13 mouse cellular contexts compared by ENCODE assay signal in the genomic region with DNA sequence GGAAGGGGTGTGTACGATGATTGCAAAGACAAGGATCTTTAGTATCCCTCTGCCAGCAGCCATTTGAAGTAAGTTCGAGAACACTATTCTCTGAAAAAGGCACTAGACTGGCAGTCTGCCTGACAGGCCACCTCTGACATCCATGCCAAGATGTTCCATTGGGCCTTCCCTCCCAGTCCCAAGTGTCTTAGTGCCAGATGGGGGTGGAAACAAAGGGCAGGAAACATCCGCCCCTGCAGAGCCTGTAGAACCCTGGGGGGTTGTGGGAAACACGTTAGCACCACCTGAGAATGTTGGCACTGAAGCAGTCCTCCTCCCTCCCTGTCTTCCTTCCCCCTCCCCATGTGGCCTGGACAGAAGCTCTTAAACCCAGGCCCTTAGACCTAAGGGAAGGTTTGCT. TPM values are rescaled to one million over a fixed set of nuclear protein-coding genes. Genes with fewer than 3 reads are reported as not detected.
A peak's percentile ranks its signal among the peaks of the same experiment; 100 is the strongest.
DNase-seq lines count a peak whose midpoint lies in the region; ATAC-seq and TF ChIP-seq lines count a peak whose summit lies in the region.
"Had no signal": no experiment of that assay in that cellular context is flagged by ENCODE, and none has a peak within 500 bp of the region (broad histone marks: within the 10 kb centered on the region; RNA-seq: fewer than 3 reads in every experiment).

No protein-coding gene starts in this region.

- no peaks in the 10 kb centered on the region for H3K27me3 ChIP-seq in heart, adult 2 months (ENCODE audit: control insufficient read depth, insufficient read depth, low read length)
- no peaks in the 10 kb centered on the region for H3K27me3 ChIP-seq in heart, embryonic 11.5 days (ENCODE audit: control insufficient read depth, insufficient read depth, low read length)
- no peaks in the 10 kb centered on the region for H3K27me3 ChIP-seq in testis, adult 2 months (ENCODE audit: control insufficient read depth, insufficient read depth, low read length)
- no peaks in the 10 kb centered on the region for H3K27me3 ChIP-seq in kidney, embryonic 15.5 days
- H3K27me3 ChIP-seq in stomach, postnatal 0 days (ENCODE audit: control insufficient read depth, insufficient read depth, low read length) = no peaks in the 10 kb centered on the region
- H3K27me3 ChIP-seq in midbrain, embryonic 10.5 days (ENCODE audit: low read depth, poor library complexity, severe bottlenecking) = no peaks in the 10 kb centered on the region
- H3K27me3 ChIP-seq: CH12.LX; embryonic facial prominence, embryonic 13.5 days; liver, embryonic 15.5 days had no signal

- peaks cover 40% of the 10 kb centered on the region for H3K4me1 ChIP-seq in heart, adult 2 months (ENCODE audit: control insufficient read depth, insufficient read depth, low read length)
- H3K4me1 ChIP-seq in heart, embryonic 11.5 days (ENCODE audit: control insufficient read depth, insufficient read depth, low read length) = peaks cover 34% of the 10 kb centered on the region
- no peaks in the 10 kb centered on the region; the same call in 1 of the 2 replicates for H3K4me1 ChIP-seq in testis, adult 2 months (ENCODE audit: control insufficient read depth, insufficient read depth, low read length)
- peaks cover 65% of the 10 kb centered on the region for H3K4me1 ChIP-seq in kidney, embryonic 15.5 days
- peaks cover 3% of the 10 kb centered on the region; the same call in 1 of the 2 replicates for H3K4me1 ChIP-seq in stomach, postnatal 0 days (replicated peaks; ENCODE audit: control insufficient read depth, insufficient read depth)
- H3K4me1 ChIP-seq in midbrain, embryonic 10.5 days = peaks cover 14% of the 10 kb centered on the region

- peak; percentile 80; the same call in 1 of the 2 replicates for TF ChIP-seq EP300 in heart, adult 2 months (IDR thresholded peaks at IDR 0.05; ENCODE audit: insufficient read depth, low read depth, low read length)
- TF ChIP-seq EP300 in stomach, postnatal 0 days (optimal IDR thresholded peaks at IDR 0.05) = no peak

- H3K4me2 ChIP-seq in heart, embryonic 11.5 days = no peak overlapping the region
- no peak overlapping the region for H3K4me2 ChIP-seq in kidney, embryonic 15.5 days
- H3K4me2 ChIP-seq in stomach, postnatal 0 days (replicated peaks; ENCODE audit: low read depth) = no peak overlapping the region
- H3K4me2 ChIP-seq: embryonic facial prominence, embryonic 13.5 days; liver, embryonic 15.5 days had no signal

- H3K79me2 ChIP-seq in heart, adult 2 months (replicated peaks; ENCODE audit: control insufficient read depth, insufficient read depth, low read length) = no peaks in the 10 kb centered on the region

- intact Hi-C loops in heart, adult 2 months (cut with DNase I) = loop anchor here (2.0 kb wide), 1 partner anchor 20 kb away; no protein-coding TSS in a partner anchor
- intact Hi-C loops in left cerebral cortex, postnatal 4 days (cut with DNase I) = no loop called here

- WGBS in heart, adult 2 months = 34% methylated on average over 4 of the region's 4 CpGs
- 47% methylated on average over 4 of the region's 4 CpGs for WGBS in heart, embryonic 11.5 days (ENCODE audit: insufficient replicate concordance)
- 55% methylated on average over 4 of the region's 4 CpGs for WGBS in kidney, embryonic 15.5 days
- WGBS in stomach, postnatal 0 days = 45% methylated on average over 4 of the region's 4 CpGs
- 73% methylated on average over 4 of the region's 4 CpGs for WGBS in midbrain, embryonic 10.5 days

- no peaks in the 10 kb centered on the region for H3K9me3 ChIP-seq in heart, embryonic 11.5 days (replicated peaks; ENCODE audit: control insufficient read depth, low read length)
- no peaks in the 10 kb centered on the region for H3K9me3 ChIP-seq in kidney, embryonic 15.5 days (replicated peaks)
- no peaks in the 10 kb centered on the region for H3K9me3 ChIP-seq in stomach, postnatal 0 days (ENCODE audit: control insufficient read depth, low read length)
- H3K9me3 ChIP-seq in midbrain, embryonic 10.5 days (replicated peaks) = no peaks in the 10 kb centered on the region
- H3K9me3 ChIP-seq: embryonic facial prominence, embryonic 13.5 days; liver, embryonic 15.5 days had no signal

- TF ChIP-seq POLR2A in heart, adult 2 months (IDR thresholded peaks at IDR 0.05; ENCODE audit: insufficient read depth, low read depth, low read length) = 0 out of 2 replicates have a peak, but pooled peaks have one; percentile 15
- TF ChIP-seq POLR2A in testis, adult 2 months (IDR thresholded peaks at IDR 0.05; ENCODE audit: control insufficient read depth, low read depth, low read length) = no peak

- ATAC-seq in heart, embryonic 11.5 days (replicated peaks; ENCODE audit: insufficient number of reproducible peaks, low FRiP score, low TSS enrichment) = no peak
- no peak for ATAC-seq in kidney, embryonic 15.5 days (replicated peaks; ENCODE audit: low FRiP score)
- no peak for ATAC-seq in stomach, postnatal 0 days (ENCODE audit: low FRiP score, low TSS enrichment)

- no peak overlapping the region for H3K9ac ChIP-seq in heart, adult 2 months (ENCODE audit: low read depth, low read length)
- no peak overlapping the region for H3K9ac ChIP-seq in heart, embryonic 11.5 days (ENCODE audit: low read depth, low read length)
- no peak overlapping the region for H3K9ac ChIP-seq in kidney, embryonic 15.5 days
- H3K9ac ChIP-seq in stomach, postnatal 0 days (ENCODE audit: low read length) = no peak overlapping the region
- H3K9ac ChIP-seq: embryonic facial prominence, embryonic 13.5 days; liver, embryonic 15.5 days had no signal

- no peak overlapping the region for H3K4me3 ChIP-seq in heart, adult 2 months
- H3K4me3 ChIP-seq in heart, embryonic 11.5 days (ENCODE audit: low read depth, low read length) = no peak overlapping the region
- H3K4me3 ChIP-seq in testis, adult 2 months (ENCODE audit: control insufficient read depth, low read depth, low read length) = no peak overlapping the region
- no peak overlapping the region for H3K4me3 ChIP-seq in kidney, embryonic 15.5 days (replicated peaks)
- no peak overlapping the region for H3K4me3 ChIP-seq in stomach, postnatal 0 days (ENCODE audit: low read depth, low read length)
- no peak overlapping the region for H3K4me3 ChIP-seq in midbrain, embryonic 10.5 days
- H3K4me3 ChIP-seq: embryonic facial prominence, embryonic 13.5 days; liver, embryonic 15.5 days had no signal

- peak in 1 of 2 experiments; percentile 64 for DNase-seq in heart, adult 2 months
- DNase-seq in testis, postnatal 14 days (ENCODE audit: low spot score) = no peak
- DNase-seq in stomach, postnatal 0 days (ENCODE audit: low spot score) = no peak
- no peak for DNase-seq in midbrain, embryonic 10.5 days (ENCODE audit: low spot score)
- no peak for DNase-seq in left cerebral cortex, postnatal 4 days
- DNase-seq: right cerebral cortex, adult 18-20 months; thymus, postnatal 36 days had no signal

- H3K27ac ChIP-seq in heart, adult 2 months = peak overlapping the region; percentile 76
- H3K27ac ChIP-seq in heart, embryonic 11.5 days (ENCODE audit: low read depth, low read length) = no peak overlapping the region
- 0 out of 2 replicates have a peak overlapping the region, but pooled peaks have one; percentile 33 for H3K27ac ChIP-seq in testis, adult 2 months (ENCODE audit: control insufficient read depth, insufficient read depth, low read depth, low read length)
- H3K27ac ChIP-seq in kidney, embryonic 15.5 days = peak overlapping the region; percentile 81
- peak overlapping the region; percentile 81 for H3K27ac ChIP-seq in stomach, postnatal 0 days (replicated peaks)
- H3K27ac ChIP-seq in midbrain, embryonic 10.5 days (replicated peaks) = no peak overlapping the region
- H3K27ac ChIP-seq: embryonic facial prominence, embryonic 13.5 days; liver, embryonic 15.5 days had no signal

- peaks cover 2% of the 10 kb centered on the region for H3K36me3 ChIP-seq in heart, adult 2 months (ENCODE audit: control insufficient read depth, insufficient read depth, low read length)
- H3K36me3 ChIP-seq in heart, embryonic 11.5 days (ENCODE audit: control insufficient read depth, insufficient read depth, low read length) = peaks cover 14% of the 10 kb centered on the region
- no peaks in the 10 kb centered on the region; the same call in 1 of the 2 replicates for H3K36me3 ChIP-seq in testis, adult 2 months (ENCODE audit: control insufficient read depth, insufficient read depth, low read length)
- peaks cover 39% of the 10 kb centered on the region for H3K36me3 ChIP-seq in kidney, embryonic 15.5 days
- H3K36me3 ChIP-seq in stomach, postnatal 0 days (ENCODE audit: control insufficient read depth, insufficient read depth, low read length) = peaks cover 4% of the 10 kb centered on the region; the same call in 1 of the 2 replicates
- H3K36me3 ChIP-seq in midbrain, embryonic 10.5 days = peaks cover 71% of the 10 kb centered on the region

- TF ChIP-seq CTCF in heart, adult 2 months (IDR thresholded peaks at IDR 0.05) = no peak
- TF ChIP-seq CTCF in testis, adult 2 months (IDR thresholded peaks at IDR 0.05; ENCODE audit: control insufficient read depth, insufficient read depth, insufficient replicate concordance, low read depth, low read length) = no peak
- no peak for TF ChIP-seq CTCF in stomach, postnatal 0 days (IDR thresholded peaks at IDR 0.05; ENCODE audit: low read depth)

RNA-seq across cellular contexts. Expression of a gene that starts 12.3 kb away (rescaled TPM):
- total RNA-seq in heart, adult 2 months (2021) = 10 to 100 TPM; 12.6 to 13.6 TPM
- 15.5 and 19.6 TPM in 2 replicates for polyA plus RNA-seq in heart, adult 2 months (2012; rRNA removed)
- polyA plus RNA-seq in heart, embryonic 11.5 days (2014; fragmentation: Nextera tagmentation; extraction: Ambion mirVana) = 2.5 and 3.0 TPM in 2 replicates
- polyA plus RNA-seq in testis, adult 2 months (2012; rRNA removed) = 1.3 and 1.7 TPM in 2 replicates
- polyA plus RNA-seq in kidney, embryonic 15.5 days (2015; fragmentation: Nextera tagmentation; extraction: Ambion mirVana) = 24.3 and 25.9 TPM in 2 replicates
- polyA plus RNA-seq in stomach, postnatal 0 days (2015; fragmentation: Nextera tagmentation; extraction: Ambion mirVana) = 6.6 and 8.2 TPM in 2 replicates
- 0.32 and 0.57 TPM in 2 replicates for polyA plus RNA-seq in midbrain, embryonic 10.5 days (2016; fragmentation: Nextera tagmentation; extraction: Ambion mirVana)
- total RNA-seq in left cerebral cortex, postnatal 4 days (2021) = 1 to 10 TPM; 5.2 to 5.6 TPM

RNA-seq across cellular contexts. Expression of a gene that starts 21.6 kb away (rescaled TPM):
- 1 to 10 TPM; 5.7 to 6.1 TPM for total RNA-seq in heart, adult 2 months (2021)
- 11.1 and 16.7 TPM in 2 replicates for polyA plus RNA-seq in heart, adult 2 months (2012; rRNA removed)
- polyA plus RNA-seq in heart, embryonic 11.5 days (2014; fragmentation: Nextera tagmentation; extraction: Ambion mirVana) = 23.4 and 24.6 TPM in 2 replicates
- polyA plus RNA-seq in testis, adult 2 months (2012; rRNA removed) = 9.1 and 10.2 TPM in 2 replicates
- polyA plus RNA-seq in kidney, embryonic 15.5 days (2015; fragmentation: Nextera tagmentation; extraction: Ambion mirVana) = 25.3 and 27.0 TPM in 2 replicates
- polyA plus RNA-seq in stomach, postnatal 0 days (2015; fragmentation: Nextera tagmentation; extraction: Ambion mirVana) = 19.3 and 20.2 TPM in 2 replicates
- polyA plus RNA-seq in midbrain, embryonic 10.5 days (2016; fragmentation: Nextera tagmentation; extraction: Ambion mirVana) = 33.5 and 37.6 TPM in 2 replicates
- total RNA-seq in left cerebral cortex, postnatal 4 days (2021) = 10 to 100 TPM in 1 of 2 experiments, 1 to 10 TPM in 1; 9.2 to 11.2 TPM

RNA-seq across cellular contexts. Expression of a gene that starts 34.0 kb away (rescaled TPM):
- total RNA-seq in heart, adult 2 months (2021) = 10 to 100 TPM in 1 of 2 experiments, 1 to 10 TPM in 1; 8.5 to 11.6 TPM
- polyA plus RNA-seq in heart, adult 2 months (2012; rRNA removed) = 21.7 and 32.9 TPM in 2 replicates
- polyA plus RNA-seq in heart, embryonic 11.5 days (2014; fragmentation: Nextera tagmentation; extraction: Ambion mirVana) = 16.5 and 21.0 TPM in 2 replicates
- polyA plus RNA-seq in testis, adult 2 months (2012; rRNA removed) = 12.8 and 16.6 TPM in 2 replicates
- 24.6 and 26.3 TPM in 2 replicates for polyA plus RNA-seq in kidney, embryonic 15.5 days (2015; fragmentation: Nextera tagmentation; extraction: Ambion mirVana)
- polyA plus RNA-seq in stomach, postnatal 0 days (2015; fragmentation: Nextera tagmentation; extraction: Ambion mirVana) = 15.2 and 15.8 TPM in 2 replicates
- polyA plus RNA-seq in midbrain, embryonic 10.5 days (2016; fragmentation: Nextera tagmentation; extraction: Ambion mirVana) = 25.4 and 27.3 TPM in 2 replicates
- 10 to 100 TPM; 15.2 to 15.3 TPM for total RNA-seq in left cerebral cortex, postnatal 4 days (2021)

RNA-seq across cellular contexts. Expression of a gene that starts 36.5 kb away (rescaled TPM):
- 1 to 10 TPM; 8.4 to 9.4 TPM for total RNA-seq in heart, adult 2 months (2021)
- 7.5 and 10.4 TPM in 2 replicates for polyA plus RNA-seq in heart, adult 2 months (2012; rRNA removed)
- polyA plus RNA-seq in heart, embryonic 11.5 days (2014; fragmentation: Nextera tagmentation; extraction: Ambion mirVana) = 12.7 and 16.8 TPM in 2 replicates
- 3.1 and 3.3 TPM in 2 replicates for polyA plus RNA-seq in testis, adult 2 months (2012; rRNA removed)
- 3.4 and 3.6 TPM in 2 replicates for polyA plus RNA-seq in kidney, embryonic 15.5 days (2015; fragmentation: Nextera tagmentation; extraction: Ambion mirVana)
- polyA plus RNA-seq in stomach, postnatal 0 days (2015; fragmentation: Nextera tagmentation; extraction: Ambion mirVana) = 2.1 and 2.9 TPM in 2 replicates
- polyA plus RNA-seq in midbrain, embryonic 10.5 days (2016; fragmentation: Nextera tagmentation; extraction: Ambion mirVana) = 2.3 and 3.0 TPM in 2 replicates
- 10 to 100 TPM; 31.6 to 35.4 TPM for total RNA-seq in left cerebral cortex, postnatal 4 days (2021)

Comparison
In these comparisons a context has a peak if more than half of its experiments do, and no peak if none do; other contexts are left out.
1. H3K27ac ChIP-seq: peak in heart, adult 2 months (single experiment), testis, adult 2 months (single experiment), kidney, embryonic 15.5 days (single experiment) and stomach, postnatal 0 days (single experiment); none in heart, embryonic 11.5 days (single experiment) and midbrain, embryonic 10.5 days (single experiment).